Mouse (Mus musculus) embryonic facial prominence, embryonic 15.5 days (tissue): Measurements from ENCODE around the gene Agbl5. TPM values are rescaled to one million over a fixed set of nuclear protein-coding genes. Genes with fewer than 3 reads are reported as not detected.

ENCODE experiments used
- ATAC-seq: fragments of 200-750 bp; cut with Nextera tagmentation; 2 replicates; pipeline ENCODE4 v1.8.0; 2017; ENCODE audit warnings: low read depth, moderate TSS enrichment; ENCODE audit not compliant: insufficient number of reproducible peaks, low FRiP score, low TSS enrichment
- H3K27ac ChIP-seq: fragments of 300-500 bp; sonication (generic); replicated peaks from 2 replicates; pipeline ENCODE4 v1.5.1; 2015; ENCODE audit warnings: mild to moderate bottlenecking, inconsistent platforms
- H3K27me3 ChIP-seq: fragments of 300-500 bp; sonication (generic); 2 replicates; pipeline ENCODE4 v1.6.1; 2015; ENCODE audit warnings: inconsistent platforms
- H3K36me3 ChIP-seq: fragments of 300-500 bp; sonication (generic); 2 replicates; pipeline ENCODE4 v1.6.1; 2015; ENCODE audit warnings: mild to moderate bottlenecking, inconsistent platforms
- H3K4me1 ChIP-seq: fragments of 300-500 bp; sonication (generic); 2 replicates; pipeline ENCODE4 v1.6.1; 2015; ENCODE audit warnings: inconsistent platforms
- H3K4me2 ChIP-seq: fragments of 300-500 bp; sonication (generic); replicated peaks from 2 replicates; pipeline ENCODE4 v1.6.1; 2015; ENCODE audit warnings: mild to moderate bottlenecking, inconsistent platforms
- H3K4me3 ChIP-seq: fragments of 300-500 bp; sonication (generic); replicated peaks from 2 replicates; pipeline ENCODE4 v1.5.1; 2015; ENCODE audit warnings: mild to moderate bottlenecking, inconsistent platforms
- H3K9ac ChIP-seq: fragments of 300-500 bp; sonication (generic); 2 replicates; pipeline ENCODE4 v1.6.1; 2015; ENCODE audit warnings: inconsistent platforms
- H3K9me3 ChIP-seq: fragments of 300-500 bp; sonication (generic); replicated peaks from 2 replicates; pipeline ENCODE4 v1.6.1; 2016; ENCODE audit warnings: inconsistent platforms
- WGBS: fragments of 180-500 bp; shearing (Covaris S2); methylation state at CpG from one replicate; pipeline ENCODE4 v1.1.7; 2015; 5-methylcytosine and 5-hydroxymethylcytosine counted together
- polyA plus RNA-seq: library from polyadenylated mRNA; unstranded; fragments of >200 nt; fragmentation: Nextera tagmentation; extraction: Ambion mirVana; gene quantifications from 2 replicates; pipeline ENCODE4 v1.2.1, GENCODE M21; 2015

The Agbl5 gene
- polyA plus RNA-seq, 1 experiment from 2014 or later = 28.7 TPM

DNA sequence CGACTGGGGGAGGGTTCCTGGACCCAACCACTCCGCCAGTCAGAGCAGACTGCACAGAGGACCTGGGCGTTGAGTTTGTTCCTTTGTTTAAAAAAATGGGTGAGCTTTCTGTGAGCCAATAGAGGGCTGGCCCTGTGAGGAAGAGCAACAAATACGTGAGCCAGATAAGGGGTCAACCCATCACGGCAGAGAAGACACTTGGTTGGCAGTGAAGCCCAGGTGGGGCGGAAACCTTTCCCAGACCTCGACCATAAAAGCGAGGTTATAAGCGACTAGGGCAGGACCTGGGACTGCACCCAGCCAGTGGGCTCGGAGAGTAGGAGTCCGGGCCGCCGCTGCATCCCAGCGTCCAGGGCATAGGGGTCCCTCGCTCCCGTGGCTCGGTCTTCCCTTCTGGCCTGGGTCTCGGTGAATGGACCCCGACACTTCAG, 1.1 kb upstream of the Agbl5 start:
- Histone ChIP-seq H3K27ac (peak overlapping the region; percentile 98), H3K9me3 (no peaks in the 10 kb centered on the region), H3K9ac (peak overlapping the region; percentile 43), H3K4me1 (peaks cover 21% of the 10 kb centered on the region), H3K4me2 (peak overlapping the region; percentile 69), H3K36me3 (peaks cover 17% of the 10 kb centered on the region), H3K4me3 (peak overlapping the region; percentile 83), H3K27me3 (no peaks in the 10 kb centered on the region)
- WGBS = under 1% methylated on average over 19 of the region's 19 CpGs
- ATAC-seq = peak; percentile 24

GRCm38 (mm10) chr5:30887858-30888336, 597 bp upstream of the Agbl5 start:
- ATAC-seq = peak; percentile 87
- Histone ChIP-seq H3K27me3 (no peaks in the 10 kb centered on the region), H3K9ac (peak overlapping the region; percentile 43), H3K4me2 (peak overlapping the region; percentile 69), H3K27ac (peak overlapping the region; percentile 98), H3K36me3 (peaks cover 23% of the 10 kb centered on the region), H3K4me1 (peaks cover 21% of the 10 kb centered on the region), H3K9me3 (no peaks in the 10 kb centered on the region), H3K4me3 (peak overlapping the region; percentile 83)
- WGBS = under 1% methylated on average over 28 of the region's 28 CpGs

DNA sequence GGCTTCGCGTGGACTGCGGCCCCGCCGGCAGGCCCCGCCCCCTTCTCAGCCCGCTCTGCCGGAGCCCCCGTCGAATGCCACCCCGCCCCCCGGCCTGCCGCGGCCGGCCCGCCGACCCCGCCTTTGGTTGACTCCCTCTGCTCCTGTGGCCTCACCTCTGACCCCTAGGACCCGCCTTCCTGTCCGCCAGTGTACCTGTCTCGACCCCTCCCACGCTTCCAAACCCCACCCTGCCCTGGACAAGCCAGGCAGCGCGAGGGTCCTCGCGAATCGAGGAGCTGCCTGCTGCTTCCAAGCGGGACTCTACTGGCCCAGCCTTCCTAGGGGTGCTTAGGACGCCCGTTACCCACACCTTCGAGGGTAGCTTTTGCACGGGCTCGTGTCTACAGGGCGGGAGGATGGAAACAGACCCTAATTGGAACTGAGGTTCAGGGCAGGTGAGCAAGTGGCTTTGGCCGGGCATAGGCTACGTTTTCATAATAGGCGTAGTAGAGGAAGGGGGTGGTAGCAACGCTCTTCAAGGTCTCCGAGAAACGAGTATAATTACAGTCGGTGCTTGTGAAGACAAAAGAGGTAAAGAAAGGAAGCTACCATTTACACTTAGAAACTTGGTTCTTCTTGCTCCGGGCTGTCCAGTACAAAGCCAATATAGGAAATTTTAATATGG, 727 bp downstream of the Agbl5 start:
- Histone ChIP-seq H3K9me3 (no peaks in the 10 kb centered on the region), H3K4me1 (peaks cover 21% of the 10 kb centered on the region), H3K27ac (peak overlapping the region; percentile 98), H3K4me3 (peak overlapping the region; percentile 83), H3K27me3 (no peaks in the 10 kb centered on the region), H3K36me3 (peaks cover 36% of the 10 kb centered on the region), H3K4me2 (peak overlapping the region; percentile 69), H3K9ac (peak overlapping the region; percentile 92)
- under 1% methylated on average over 42 of the region's 42 CpGs for WGBS
- peak; percentile 30 for ATAC-seq

- Histone ChIP-seq H3K9me3 (no peaks in the 10 kb centered on the region), H3K27me3 (no peaks in the 10 kb centered on the region), H3K9ac (0 out of 2 replicates have a peak overlapping the region, but pooled peaks have one; percentile 7), H3K27ac (peak overlapping the region; percentile 98), H3K4me2 (peak overlapping the region; percentile 69), H3K4me3 (peak overlapping the region; percentile 83), H3K4me1 (peaks cover 21% of the 10 kb centered on the region), H3K36me3 (peaks cover 47% of the 10 kb centered on the region)
- no peak for ATAC-seq
- 62% methylated on average over 7 of the region's 7 CpGs for WGBS
These were observed 1.9 kb downstream of the Agbl5 start for GRCm38 (mm10) chr5:30890375-30890774.

GRCm38 (mm10) chr5:30901860-30902259, 13.4 kb downstream of the Agbl5 start:
- no peak for ATAC-seq
- Histone ChIP-seq H3K9me3 (no peaks in the 10 kb centered on the region), H3K36me3 (peaks cover 71% of the 10 kb centered on the region), H3K9ac (no peak overlapping the region), H3K27ac (no peak overlapping the region), H3K4me1 (peaks cover 25% of the 10 kb centered on the region), H3K4me2 (no peak overlapping the region), H3K27me3 (no peaks in the 10 kb centered on the region), H3K4me3 (no peak overlapping the region)
- 88% methylated on average over 5 of the region's 5 CpGs for WGBS

DNA sequence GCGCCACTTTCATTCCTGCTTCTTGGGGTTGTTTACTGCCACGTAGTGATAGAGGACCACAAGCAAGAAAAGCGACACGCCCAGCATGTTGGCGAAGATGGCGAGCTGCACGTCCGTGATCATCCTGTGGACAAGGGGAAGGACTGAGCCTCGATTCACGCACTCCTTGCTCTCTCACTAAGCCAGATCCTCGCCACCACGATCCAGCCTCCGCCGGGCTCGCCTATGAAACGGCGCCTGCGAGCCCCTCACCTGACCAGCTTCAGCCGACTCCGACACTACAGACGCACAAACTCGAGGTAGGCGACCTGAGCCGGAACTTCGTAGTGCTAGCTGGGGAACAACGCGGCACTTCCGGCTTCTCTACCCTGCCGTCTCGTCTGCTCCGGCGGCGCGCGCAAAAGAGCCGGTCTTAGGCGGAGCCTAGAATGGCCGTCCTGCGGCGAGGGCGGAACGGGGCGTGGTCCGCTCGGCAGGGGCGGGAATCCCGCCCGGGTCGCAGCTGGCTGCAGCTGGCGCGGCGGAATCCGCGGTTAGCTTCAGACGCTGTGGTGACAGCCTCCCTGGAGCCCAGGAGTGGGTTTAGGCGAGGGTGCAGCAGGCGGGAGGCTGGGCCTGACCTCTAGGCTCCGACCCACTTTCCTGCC, 19.0 kb downstream of the Agbl5 start, which contains the start of gene Ost4:
Gene Ost4 (minus strand): TSS at position 376 of the 647 bp plus-strand sequence.
- peak; percentile 94 for ATAC-seq
- H3K4me1 ChIP-seq = peaks cover 70% of the 10 kb centered on the region
- peak within 1 kb of the TSS; percentile 79 for H3K4me3 ChIP-seq
- WGBS = under 1% methylated on average over 58 of the region's 58 CpGs
- H3K9ac ChIP-seq = peak within 1 kb of the TSS; percentile 73
- peak within 1 kb of the TSS; percentile 80 for H3K4me2 ChIP-seq
- H3K36me3 ChIP-seq = peaks cover 30% of the 10 kb centered on the region
- no peaks in the 10 kb centered on the region for H3K27me3 ChIP-seq
- H3K27ac ChIP-seq = peak within 1 kb of the TSS; percentile 96
- no peaks in the 10 kb centered on the region for H3K9me3 ChIP-seq

GRCm38 (mm10) chr5:30908426-30909299, 20.2 kb downstream of the Agbl5 start:
- peak overlapping the region; percentile 37; the same call in 1 of the 2 replicates for H3K9ac ChIP-seq
- H3K27ac ChIP-seq = peak overlapping the region; percentile 96
- 27% methylated on average over 13 of the region's 13 CpGs for WGBS
- no peaks in the 10 kb centered on the region for H3K27me3 ChIP-seq
- H3K36me3 ChIP-seq = peaks cover 18% of the 10 kb centered on the region
- no peaks in the 10 kb centered on the region for H3K9me3 ChIP-seq
- ATAC-seq = peak; percentile 27
- peak overlapping the region; percentile 79 for H3K4me3 ChIP-seq
- H3K4me2 ChIP-seq = peak overlapping the region; percentile 80
- peaks cover 71% of the 10 kb centered on the region for H3K4me1 ChIP-seq

DNA sequence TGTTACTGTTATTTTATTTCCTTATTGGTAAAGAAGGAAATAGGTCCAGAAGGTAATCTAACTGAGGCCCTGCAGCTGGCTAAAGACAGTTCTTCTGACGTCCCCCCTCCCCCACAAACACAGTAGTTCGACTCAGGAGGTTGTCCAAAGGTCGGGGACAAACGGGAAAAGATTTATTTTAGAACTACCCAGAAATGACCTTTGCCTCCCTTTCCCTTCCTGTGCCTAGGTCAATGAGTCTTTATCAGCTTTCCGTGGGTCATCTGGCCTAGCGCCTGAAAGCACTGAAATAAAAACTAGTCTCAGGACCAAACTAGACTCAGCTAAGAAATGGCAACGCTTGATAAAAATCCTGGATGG, 20.8 kb downstream of the Agbl5 start:
- H3K27me3 ChIP-seq = no peaks in the 10 kb centered on the region
- WGBS = 37% methylated on average over 7 of the region's 7 CpGs
- no peak overlapping the region for H3K9ac ChIP-seq
- no peaks in the 10 kb centered on the region for H3K9me3 ChIP-seq
- peaks cover 73% of the 10 kb centered on the region for H3K4me1 ChIP-seq
- ATAC-seq = no peak
- peak overlapping the region; percentile 96 for H3K27ac ChIP-seq
- H3K36me3 ChIP-seq = peaks cover 12% of the 10 kb centered on the region
- no peak overlapping the region; the same call in 1 of the 2 replicates for H3K4me2 ChIP-seq
- no peak overlapping the region for H3K4me3 ChIP-seq

DNA sequence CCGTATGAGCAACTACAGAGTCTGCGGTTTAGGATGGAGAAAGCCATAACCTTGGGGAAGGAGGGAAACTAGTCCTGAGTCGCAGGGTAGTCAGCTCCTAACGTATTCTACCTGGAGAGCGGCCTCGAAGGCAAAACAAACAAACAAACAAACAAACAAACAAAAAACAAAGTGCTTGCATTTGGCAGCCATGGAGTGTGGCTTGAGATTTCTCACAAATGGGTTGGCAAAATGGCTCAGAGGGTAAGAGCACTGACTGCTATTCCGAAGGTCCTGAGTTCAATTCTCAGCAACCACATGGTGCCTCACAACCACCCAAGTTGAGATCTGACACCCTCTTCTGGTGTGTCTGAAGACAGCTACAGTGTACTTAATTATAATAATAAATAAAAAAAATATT, 21.4 kb downstream of the Agbl5 start:
- H3K27ac ChIP-seq = peak overlapping the region; percentile 96
- no peak overlapping the region for H3K4me3 ChIP-seq
- ATAC-seq = no peak
- H3K9ac ChIP-seq = no peak overlapping the region
- no peaks in the 10 kb centered on the region for H3K9me3 ChIP-seq
- no peaks in the 10 kb centered on the region for H3K27me3 ChIP-seq
- peaks cover 6% of the 10 kb centered on the region; the same call in 1 of the 2 replicates for H3K36me3 ChIP-seq
- H3K4me2 ChIP-seq = no peak overlapping the region
- H3K4me1 ChIP-seq = peaks cover 78% of the 10 kb centered on the region
- 81% methylated on average over 7 of the region's 7 CpGs for WGBS

- Histone ChIP-seq H3K9ac (no peak overlapping the region), H3K36me3 (peaks cover under 1% of the 10 kb centered on the region; the same call in 1 of the 2 replicates), H3K27ac (peak overlapping the region; percentile 66; the same call in 1 of the 2 replicates), H3K4me1 (peaks cover 77% of the 10 kb centered on the region), H3K4me3 (no peak overlapping the region), H3K4me2 (no peak overlapping the region), H3K27me3 (no peaks in the 10 kb centered on the region), H3K9me3 (no peaks in the 10 kb centered on the region)
- no peak for ATAC-seq
These were observed 22.0 kb downstream of the Agbl5 start for GRCm38 (mm10) chr5:30910481-30910880.

DNA sequence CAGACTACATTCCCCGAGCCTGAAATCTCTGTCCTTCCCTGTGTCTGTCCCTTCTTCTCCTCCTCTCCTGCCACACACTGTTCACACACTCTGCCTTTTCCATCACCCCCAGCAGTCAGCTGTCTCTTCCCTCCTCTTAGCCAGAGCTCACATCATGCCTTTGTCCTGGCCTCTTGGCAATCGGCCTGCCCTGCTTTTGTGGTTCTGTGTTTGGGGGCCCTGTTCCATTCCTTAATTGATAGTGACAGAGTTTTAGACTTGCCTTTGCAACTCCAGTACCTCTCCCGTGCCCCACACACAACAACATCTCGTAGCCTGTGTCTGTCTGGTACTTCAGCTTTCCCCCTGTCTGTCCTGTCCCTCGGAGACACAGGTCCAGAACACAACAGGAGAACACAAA, 23.7 kb downstream of the Agbl5 start:
- no peak for ATAC-seq
- 38% methylated on average over 5 of the region's 5 CpGs for WGBS
- H3K36me3 ChIP-seq = peaks cover 8% of the 10 kb centered on the region
- peak overlapping the region; percentile 95 for H3K27ac ChIP-seq
- H3K4me2 ChIP-seq = peak overlapping the region; percentile 70
- no peak overlapping the region for H3K9ac ChIP-seq
- H3K4me3 ChIP-seq = no peak overlapping the region
- peaks cover 77% of the 10 kb centered on the region for H3K4me1 ChIP-seq
- no peaks in the 10 kb centered on the region for H3K9me3 ChIP-seq
- no peaks in the 10 kb centered on the region for H3K27me3 ChIP-seq
